Mouse (Mus musculus): ENCODE measurements around the gene Bcar1. TPM values are rescaled to one million over a fixed set of nuclear protein-coding genes. Genes with fewer than 3 reads are reported as not detected.

Gene Bcar1
- 43.3 and 47.3 TPM in 2 replicates for polyA plus RNA-seq (2014; fragmentation: Nextera tagmentation; extraction: Ambion mirVana)

DNA sequence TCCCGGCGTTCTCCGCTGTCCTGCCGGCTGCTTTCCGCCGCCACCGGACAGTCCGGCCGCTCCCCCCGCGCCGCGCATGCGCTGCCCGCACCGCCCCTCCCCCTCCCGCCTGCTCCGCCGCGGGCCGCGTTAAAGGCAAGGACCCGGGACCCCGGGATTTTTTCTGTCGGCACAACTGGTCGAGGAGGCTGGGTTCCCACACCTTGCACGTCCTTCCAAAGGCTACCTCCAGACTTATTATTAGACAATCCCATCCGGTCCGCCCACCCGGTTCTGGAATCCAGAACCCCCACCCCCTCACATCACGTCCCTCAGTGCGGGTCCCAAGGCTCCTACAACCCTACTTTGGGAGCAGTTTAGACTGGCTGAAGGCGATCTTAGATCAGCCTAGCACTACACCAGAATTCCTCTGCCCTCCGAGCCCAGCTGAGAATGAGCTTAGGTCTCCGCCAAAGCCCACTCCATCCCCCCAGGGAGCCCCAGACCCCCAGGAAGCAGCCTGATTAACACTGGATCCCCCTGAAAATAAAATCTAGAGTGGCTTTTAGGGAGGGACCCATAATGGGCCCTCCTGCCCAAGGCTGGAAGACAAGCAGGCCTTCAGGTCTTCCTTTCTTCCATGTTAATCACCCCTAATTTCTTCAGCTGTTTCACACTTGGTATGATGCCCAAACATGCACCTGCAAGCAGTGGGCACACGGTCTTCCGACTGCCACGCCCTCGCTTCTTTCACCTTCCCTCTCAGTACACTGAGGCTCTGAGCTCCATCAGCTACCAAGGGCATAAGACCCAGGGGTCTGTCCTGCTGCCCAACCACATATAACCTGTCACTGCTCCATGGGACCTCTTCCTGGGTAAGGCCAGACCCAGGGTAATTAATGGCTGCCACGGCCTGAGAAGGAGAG lies at the start of gene Bcar1:
Bcar1 (minus strand) TSS at position 18 of the 905 bp plus-strand sequence.
- peak; percentile 93 for DNase-seq (ENCODE audit: low spot score)
- peak within 1 kb of the TSS; percentile 74 for H3K27ac ChIP-seq (ENCODE audit: low read depth, low read length)
- WGBS = 17% methylated on average over 21 of the region's 40 CpGs
- H3K4me3 ChIP-seq (ENCODE audit: low read depth, low read length) = peak within 1 kb of the TSS; percentile 96
- no peaks in the 10 kb centered on the region for H3K9me3 ChIP-seq (ENCODE audit: control insufficient read depth, low read length)
- peaks cover 34% of the 10 kb centered on the region for H3K4me1 ChIP-seq (replicated peaks; ENCODE audit: control insufficient read depth, insufficient read depth, low read length)
- no peaks in the 10 kb centered on the region for H3K36me3 ChIP-seq (ENCODE audit: control insufficient read depth, insufficient read depth, low read length)
- peak; percentile 69 for ATAC-seq (ENCODE audit: low FRiP score)
- H3K9ac ChIP-seq (ENCODE audit: low read depth, low read length) = peak within 1 kb of the TSS; percentile 96
- no peaks in the 10 kb centered on the region for H3K27me3 ChIP-seq (ENCODE audit: control insufficient read depth, insufficient read depth, low read length)
- H3K4me2 ChIP-seq (replicated peaks; ENCODE audit: low read depth, low read length) = peak within 1 kb of the TSS; percentile 61

DNA sequence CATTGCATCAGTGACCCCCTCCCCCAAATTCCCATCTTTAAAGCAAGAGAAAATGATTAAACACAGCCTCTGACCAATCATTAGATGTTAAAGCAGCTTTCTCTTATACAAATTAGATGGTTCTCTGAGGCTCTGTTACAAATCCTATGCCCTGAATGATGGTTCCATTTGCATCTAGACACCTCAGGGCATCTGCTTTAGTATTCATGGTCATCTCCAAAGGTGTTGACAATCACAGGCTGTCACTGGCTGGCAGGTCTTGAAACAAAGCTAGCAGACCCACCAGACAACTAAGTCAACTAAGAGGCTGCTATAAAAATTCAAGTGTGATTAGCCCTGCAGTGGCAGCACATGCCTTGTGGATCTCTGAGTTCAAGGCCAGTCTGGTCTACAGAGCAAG lies 46.0 kb upstream of the Bcar1 start:
- Histone ChIP-seq H3K27me3 (ENCODE audit: control insufficient read depth, insufficient read depth, low read length) (no peaks in the 10 kb centered on the region), H3K9ac (ENCODE audit: low read depth, low read length) (no peak overlapping the region), H3K27ac (ENCODE audit: low read depth, low read length) (no peak overlapping the region), H3K4me3 (ENCODE audit: low read depth, low read length) (no peak overlapping the region), H3K4me2 (replicated peaks; ENCODE audit: low read depth, low read length) (no peak overlapping the region), H3K4me1 (replicated peaks; ENCODE audit: control insufficient read depth, insufficient read depth, low read length) (peaks cover 11% of the 10 kb centered on the region), H3K9me3 (ENCODE audit: control insufficient read depth, low read length) (no peaks in the 10 kb centered on the region), H3K36me3 (ENCODE audit: control insufficient read depth, insufficient read depth, low read length) (no peaks in the 10 kb centered on the region)
- no peak for ATAC-seq (ENCODE audit: low FRiP score)
- no peak for DNase-seq (ENCODE audit: low spot score)

- Histone ChIP-seq H3K9me3 (ENCODE audit: control insufficient read depth, low read length) (no peaks in the 10 kb centered on the region), H3K4me3 (ENCODE audit: low read depth, low read length) (no peak overlapping the region), H3K27ac (ENCODE audit: low read depth, low read length) (no peak overlapping the region), H3K9ac (ENCODE audit: low read depth, low read length) (no peak overlapping the region), H3K4me1 (replicated peaks; ENCODE audit: control insufficient read depth, insufficient read depth, low read length) (peaks cover 11% of the 10 kb centered on the region), H3K36me3 (ENCODE audit: control insufficient read depth, insufficient read depth, low read length) (no peaks in the 10 kb centered on the region), H3K27me3 (ENCODE audit: control insufficient read depth, insufficient read depth, low read length) (no peaks in the 10 kb centered on the region), H3K4me2 (replicated peaks; ENCODE audit: low read depth, low read length) (no peak overlapping the region)
- DNase-seq (ENCODE audit: low spot score) = no peak
- ATAC-seq (ENCODE audit: low FRiP score) = no peak
- 44% methylated on average over 4 of the region's 4 CpGs for WGBS
Measured at GRCm38 (mm10) chr8:111789200-111789599, 45.6 kb upstream of the Bcar1 start.

DNA sequence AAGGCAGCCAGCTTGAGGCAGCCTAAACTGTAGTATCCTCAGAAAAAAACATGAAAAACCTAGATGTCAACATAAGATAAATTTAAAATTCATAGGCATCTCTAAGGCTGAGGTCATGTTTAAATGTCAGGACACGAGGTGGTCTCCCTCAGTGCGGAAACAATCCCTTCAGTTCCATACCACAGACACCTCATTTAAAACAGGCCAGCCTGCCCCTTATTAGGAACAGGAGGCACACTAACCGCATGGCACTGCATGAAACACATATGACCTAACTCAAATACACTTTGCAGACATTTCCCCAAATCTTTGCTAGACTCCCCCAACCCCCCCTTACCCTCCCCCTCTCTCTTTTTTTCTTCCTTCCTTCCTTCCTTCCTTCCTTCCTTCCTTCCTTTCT lies 44.9 kb upstream of the Bcar1 start:
- no peak overlapping the region for H3K9ac ChIP-seq (ENCODE audit: low read depth, low read length)
- H3K36me3 ChIP-seq (ENCODE audit: control insufficient read depth, insufficient read depth, low read length) = no peaks in the 10 kb centered on the region
- DNase-seq (ENCODE audit: low spot score) (no peak), ATAC-seq (ENCODE audit: low FRiP score) (no peak)
- H3K9me3 ChIP-seq (ENCODE audit: control insufficient read depth, low read length) = no peaks in the 10 kb centered on the region
- H3K27ac ChIP-seq (ENCODE audit: low read depth, low read length) = no peak overlapping the region
- no peak overlapping the region for H3K4me2 ChIP-seq (replicated peaks; ENCODE audit: low read depth, low read length)
- H3K4me3 ChIP-seq (ENCODE audit: low read depth, low read length) = no peak overlapping the region
- no peaks in the 10 kb centered on the region for H3K27me3 ChIP-seq (ENCODE audit: control insufficient read depth, insufficient read depth, low read length)
- H3K4me1 ChIP-seq (replicated peaks; ENCODE audit: control insufficient read depth, insufficient read depth, low read length) = peaks cover 11% of the 10 kb centered on the region
- 61% methylated on average over 3 of the region's 3 CpGs for WGBS

DNA sequence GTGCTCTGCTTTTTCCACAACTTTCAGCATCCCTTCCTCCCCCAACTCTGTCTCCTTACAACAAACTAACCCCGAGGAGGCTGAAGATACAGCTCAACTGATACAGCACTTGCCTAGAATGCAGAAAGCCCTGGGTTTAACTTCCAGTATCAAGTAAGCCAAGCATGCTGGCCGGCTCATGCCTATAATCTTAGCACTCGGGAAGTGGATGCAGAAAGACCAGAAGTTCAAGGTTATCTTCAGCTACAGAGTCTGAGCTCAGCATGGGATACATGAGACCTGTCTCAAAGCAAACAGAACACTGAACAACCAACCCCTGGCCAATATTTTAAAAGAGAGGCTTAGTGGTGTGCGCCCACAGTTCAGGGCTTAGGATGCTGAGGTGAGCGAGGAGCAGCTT lies 44.5 kb upstream of the Bcar1 start:
- Histone ChIP-seq H3K27me3 (ENCODE audit: control insufficient read depth, insufficient read depth, low read length) (no peaks in the 10 kb centered on the region), H3K4me3 (ENCODE audit: low read depth, low read length) (no peak overlapping the region), H3K4me1 (replicated peaks; ENCODE audit: control insufficient read depth, insufficient read depth, low read length) (peaks cover 11% of the 10 kb centered on the region), H3K9ac (ENCODE audit: low read depth, low read length) (0 out of 2 replicates have a peak overlapping the region, but pooled peaks have one; percentile 11), H3K4me2 (replicated peaks; ENCODE audit: low read depth, low read length) (no peak overlapping the region), H3K9me3 (ENCODE audit: control insufficient read depth, low read length) (no peaks in the 10 kb centered on the region), H3K27ac (ENCODE audit: low read depth, low read length) (peak overlapping the region; percentile 71), H3K36me3 (ENCODE audit: control insufficient read depth, insufficient read depth, low read length) (no peaks in the 10 kb centered on the region)
- 75% methylated on average over 5 of the region's 5 CpGs for WGBS
- DNase-seq (ENCODE audit: low spot score) (no peak), ATAC-seq (ENCODE audit: low FRiP score) (no peak)

DNA sequence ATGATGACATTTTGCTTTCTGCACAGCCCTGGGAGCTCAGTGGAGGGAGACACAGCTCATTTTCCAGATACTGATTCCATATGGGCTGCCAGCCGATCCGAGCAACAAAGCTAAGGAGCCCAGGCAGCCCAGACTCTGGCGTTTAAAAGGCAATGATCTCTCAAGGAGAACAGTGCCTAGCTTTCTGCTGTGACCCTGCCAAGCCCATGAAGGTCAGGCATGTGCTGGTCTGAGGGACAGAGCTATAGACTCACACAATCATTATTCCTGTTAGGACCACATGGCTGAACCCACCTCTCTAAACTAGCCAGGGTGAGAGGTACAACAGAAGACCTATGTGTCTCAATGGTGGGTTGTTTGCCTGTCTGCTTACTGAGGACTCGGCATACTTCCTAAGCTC lies 44.1 kb upstream of the Bcar1 start:
- H3K27me3 ChIP-seq (ENCODE audit: control insufficient read depth, insufficient read depth, low read length) = no peaks in the 10 kb centered on the region
- H3K27ac ChIP-seq (ENCODE audit: low read depth, low read length) = peak overlapping the region; percentile 71
- ATAC-seq (ENCODE audit: low FRiP score) (peak; percentile 63; the same call in 1 of the 2 replicates), DNase-seq (ENCODE audit: low spot score) (peak; percentile 24)
- no peaks in the 10 kb centered on the region for H3K36me3 ChIP-seq (ENCODE audit: control insufficient read depth, insufficient read depth, low read length)
- H3K9me3 ChIP-seq (ENCODE audit: control insufficient read depth, low read length) = no peaks in the 10 kb centered on the region
- H3K4me1 ChIP-seq (replicated peaks; ENCODE audit: control insufficient read depth, insufficient read depth, low read length) = peaks cover 11% of the 10 kb centered on the region
- WGBS = 36% methylated on average over 4 of the region's 4 CpGs
- H3K4me2 ChIP-seq (replicated peaks; ENCODE audit: low read depth, low read length) = peak overlapping the region; percentile 17; the same call in 1 of the 2 replicates
- no peak overlapping the region for H3K4me3 ChIP-seq (ENCODE audit: low read depth, low read length)
- H3K9ac ChIP-seq (ENCODE audit: low read depth, low read length) = 0 out of 2 replicates have a peak overlapping the region, but pooled peaks have one; percentile 27

DNA sequence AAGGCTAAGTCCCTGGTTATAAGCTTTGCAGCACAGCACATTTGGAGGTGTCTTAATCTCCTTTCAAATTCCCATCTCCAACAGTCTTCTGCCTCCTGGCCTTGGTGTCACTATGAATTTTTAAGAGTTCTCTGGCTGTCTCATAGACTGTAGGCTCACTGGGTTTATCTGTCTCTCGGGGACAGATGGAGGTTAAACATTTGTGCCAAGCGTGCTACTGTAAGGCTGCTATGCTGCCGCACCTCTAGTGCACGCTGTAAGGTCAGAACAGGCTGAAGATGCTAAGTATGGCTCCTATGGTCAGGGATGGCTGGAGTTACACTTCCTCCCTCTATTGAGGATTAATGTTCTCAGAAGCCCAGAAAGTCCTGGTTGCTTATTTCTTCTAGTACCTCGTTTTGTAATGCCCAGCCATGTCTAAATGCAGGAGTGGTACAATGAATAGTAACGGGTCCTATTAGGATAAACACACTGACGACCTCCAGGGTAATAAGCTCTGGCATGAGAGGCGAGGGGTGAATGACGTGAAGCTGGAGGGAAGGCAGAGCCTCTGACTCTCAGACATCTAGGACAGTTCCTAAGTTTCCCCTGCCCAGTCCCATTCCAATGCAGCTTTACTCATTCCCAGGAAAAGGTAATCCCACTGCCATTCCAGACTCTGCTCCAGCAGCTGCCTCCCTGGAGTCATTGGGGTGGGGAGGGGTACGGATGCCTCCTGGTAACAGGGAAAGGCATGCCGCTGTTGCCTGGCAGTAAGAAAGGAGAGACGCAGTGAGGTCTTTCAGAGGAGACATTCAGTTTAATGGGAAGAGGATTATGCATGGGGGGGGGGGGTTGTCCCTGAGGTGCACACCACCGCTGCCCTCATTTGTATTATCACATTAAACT lies 43.3 kb upstream of the Bcar1 start:
- peak; percentile 39 for DNase-seq (ENCODE audit: low spot score)
- H3K9ac ChIP-seq (ENCODE audit: low read depth, low read length) = no peak overlapping the region
- no peak overlapping the region for H3K4me2 ChIP-seq (replicated peaks; ENCODE audit: low read depth, low read length)
- no peaks in the 10 kb centered on the region for H3K9me3 ChIP-seq (ENCODE audit: control insufficient read depth, low read length)
- ATAC-seq (ENCODE audit: low FRiP score) = peak; percentile 78
- no peaks in the 10 kb centered on the region for H3K27me3 ChIP-seq (ENCODE audit: control insufficient read depth, insufficient read depth, low read length)
- 54% methylated on average over 13 of the region's 13 CpGs for WGBS
- H3K4me1 ChIP-seq (replicated peaks; ENCODE audit: control insufficient read depth, insufficient read depth, low read length) = peaks cover 11% of the 10 kb centered on the region
- peak overlapping the region; percentile 71 for H3K27ac ChIP-seq (ENCODE audit: low read depth, low read length)
- no peak overlapping the region for H3K4me3 ChIP-seq (ENCODE audit: low read depth, low read length)
- H3K36me3 ChIP-seq (ENCODE audit: control insufficient read depth, insufficient read depth, low read length) = no peaks in the 10 kb centered on the region

GRCm38 (mm10) chr8:111786116-111786515 lies 42.5 kb upstream of the Bcar1 start:
- no peaks in the 10 kb centered on the region for H3K27me3 ChIP-seq (ENCODE audit: control insufficient read depth, insufficient read depth, low read length)
- H3K4me2 ChIP-seq (replicated peaks; ENCODE audit: low read depth, low read length) = no peak overlapping the region
- ATAC-seq (ENCODE audit: low FRiP score) (no peak), DNase-seq (ENCODE audit: low spot score) (no peak)
- 86% methylated on average over 2 of the region's 2 CpGs for WGBS
- no peak overlapping the region for H3K27ac ChIP-seq (ENCODE audit: low read depth, low read length)
- no peak overlapping the region for H3K4me3 ChIP-seq (ENCODE audit: low read depth, low read length)
- H3K9me3 ChIP-seq (ENCODE audit: control insufficient read depth, low read length) = no peaks in the 10 kb centered on the region
- H3K9ac ChIP-seq (ENCODE audit: low read depth, low read length) = no peak overlapping the region
- peaks cover 11% of the 10 kb centered on the region for H3K4me1 ChIP-seq (replicated peaks; ENCODE audit: control insufficient read depth, insufficient read depth, low read length)
- no peaks in the 10 kb centered on the region for H3K36me3 ChIP-seq (ENCODE audit: control insufficient read depth, insufficient read depth, low read length)

Data from hindbrain, embryonic 11.5 days (tissue).